Mouse (Mus musculus) heart, postnatal 25 days (tissue): ENCODE measurements around the gene Rac2. TPM values are rescaled to one million over a fixed set of nuclear protein-coding genes. Genes with fewer than 3 reads are reported as not detected.

Experiments
- total RNA-seq, 2 experiments: library from RNA; stranded (reverse); gene quantifications; 2 replicates each; pipeline ENCODE4 v1.2.3; 2021

The Rac2 gene
- total RNA-seq, 2 experiments from 2014 or later, result 5.1 to 5.6 TPM

Other genes with a start within 250 kb of the Rac2 start
- gene Csf2rb, start 247.0 kb downstream of the Rac2 start, total RNA-seq, result 1 to 10 TPM; 2.5 TPM
- gene Tex33, start 176.9 kb downstream of the Rac2 start, total RNA-seq, result not detected
- gene Tst, start 166.9 kb downstream of the Rac2 start, total RNA-seq, result 10 to 100 TPM; 16.5 to 21.1 TPM
- 10 to 100 TPM; 39.1 to 39.6 TPM for gene Mpst, start 166.4 kb downstream of the Rac2 start, total RNA-seq
- gene Kctd17, start 144.2 kb downstream of the Rac2 start, total RNA-seq, result 10 to 100 TPM; 35.4 to 37.3 TPM
- not detected for gene Tmprss6, start 104.1 kb downstream of the Rac2 start, total RNA-seq
- gene Il2rb, start 77.5 kb downstream of the Rac2 start, total RNA-seq, result under 1 TPM; 0.06 to 0.26 TPM
- 10 to 100 TPM; 56.6 to 59.4 TPM for gene C1qtnf6, start 41.4 kb downstream of the Rac2 start, total RNA-seq
- not detected for gene Sstr3, start 28.1 kb downstream of the Rac2 start, total RNA-seq
- 1 to 10 TPM; 5.5 to 5.8 TPM for gene Cyth4, start 24.3 kb upstream of the Rac2 start, total RNA-seq
- 1 to 10 TPM; 1.4 to 2.5 TPM for gene Elfn2, start 146.0 kb upstream of the Rac2 start, total RNA-seq
- 10 to 100 TPM; 11.6 to 13.2 TPM for gene Mfng, start 200.7 kb upstream of the Rac2 start, total RNA-seq
- 10 to 100 TPM; 14.8 to 18.3 TPM for gene Card10, start 230.3 kb upstream of the Rac2 start, total RNA-seq